Mouse (Mus musculus) forebrain, embryonic 11.5 days (tissue): ENCODE measurements at regions not wholly inside any gene's neighbourhood (a gene's known extent, or its start where the extent isn't known, plus 50 kb on each side); places are given as distances from the start of the nearest gene placed in this dataset.
A peak's percentile ranks its signal among the peaks of the same experiment; 100 is the strongest.
"Not testable (repeated sequence)": the region's sequence is repeated elsewhere in the genome, so short reads cannot be mapped to it uniquely, and the experiment has no call there.

Experiments used
- ATAC-seq: fragments of 200-750 bp; cut with Nextera tagmentation; replicated peaks from 2 replicates; pipeline ENCODE4 v1.8.0; 2017; ENCODE audit warnings: moderate TSS enrichment; ENCODE audit not compliant: low FRiP score
- DNase-seq: peaks from one replicate; pipeline ENCODE4 v3.0.0-alpha.2; 2017; ENCODE audit warnings: low spot score
- H3K27ac ChIP-seq: fragments of 300-500 bp; sonication (generic); 2 replicates; pipeline ENCODE4 v1.5.1; 2014; ENCODE audit warnings: low read depth, low read length
- H3K27me3 ChIP-seq: fragments of 300-500 bp; sonication (generic); 2 replicates; pipeline ENCODE4 v1.6.1; 2014; ENCODE audit warnings: mild to moderate bottlenecking, low read length, mixed read lengths; ENCODE audit not compliant: control insufficient read depth, insufficient read depth
- H3K36me3 ChIP-seq: fragments of 300-500 bp; sonication (generic); 2 replicates; pipeline ENCODE4 v1.6.1; 2014; ENCODE audit warnings: mild to moderate bottlenecking, low read length, moderate library complexity, mixed read lengths; ENCODE audit not compliant: control insufficient read depth, insufficient read depth
- H3K4me1 ChIP-seq: fragments of 300-500 bp; sonication (generic); replicated peaks from 2 replicates; pipeline ENCODE4 v1.6.1; 2014; ENCODE audit warnings: low read length, mixed read lengths; ENCODE audit not compliant: control insufficient read depth, insufficient read depth
- H3K4me2 ChIP-seq: fragments of 300-500 bp; sonication (generic); 2 replicates; pipeline ENCODE4 v1.6.1; 2014; ENCODE audit warnings: low read depth, mild to moderate bottlenecking, low read length, moderate library complexity, mixed read lengths; ENCODE audit not compliant: severe bottlenecking
- H3K4me3 ChIP-seq: fragments of 300-500 bp; sonication (generic); 2 replicates; pipeline ENCODE4 v1.5.1; 2014; ENCODE audit warnings: low read depth, low read length
- H3K9ac ChIP-seq: fragments of 300-500 bp; sonication (generic); 2 replicates; pipeline ENCODE4 v1.6.1; 2014; ENCODE audit warnings: low read length
- H3K9me3 ChIP-seq: fragments of 300-500 bp; sonication (generic); 2 replicates; pipeline ENCODE4 v1.6.1; 2016; ENCODE audit warnings: low read length, mixed read lengths; ENCODE audit not compliant: control insufficient read depth
- WGBS: fragments of 180-500 bp; shearing (Covaris S2); extraction: QIAGEN DNeasy Blood & Tissue Kit; methylation state at CpG from one replicate; pipeline ENCODE4 v1.1.7; 2014; 5-methylcytosine and 5-hydroxymethylcytosine counted together

DNA sequence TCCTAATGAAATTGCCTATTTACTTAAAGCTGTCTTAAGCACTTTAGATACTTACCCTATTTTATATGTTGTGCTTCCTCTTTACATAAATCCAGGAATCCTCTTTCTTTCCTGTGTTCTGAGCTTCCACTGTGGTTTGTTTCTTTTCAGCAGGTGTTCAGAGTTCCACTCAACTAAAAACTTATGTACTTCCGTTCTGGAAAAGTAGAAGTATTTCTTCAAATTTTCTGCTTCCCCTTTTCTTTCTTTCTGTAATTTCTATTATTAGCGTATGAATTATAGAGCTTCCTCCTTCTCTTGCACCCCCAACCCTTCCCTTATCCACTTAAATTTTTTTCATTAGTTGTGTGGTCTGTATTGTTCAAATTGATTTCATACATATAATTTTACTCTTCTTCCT is 165.8 kb upstream of the Nudt12 start:
- Histone ChIP-seq H3K36me3 (no peaks in the 10 kb centered on the region), H3K4me1 (no peaks in the 10 kb centered on the region), H3K4me3 (no peak overlapping the region), H3K27me3 (no peaks in the 10 kb centered on the region), H3K9ac (no peak overlapping the region), H3K27ac (no peak overlapping the region), H3K9me3 (no peaks in the 10 kb centered on the region), H3K4me2 (no peak overlapping the region)
- 99% methylated on average over 2 of the region's 2 CpGs for WGBS
- ATAC-seq (no peak), DNase-seq (no peak)

DNA sequence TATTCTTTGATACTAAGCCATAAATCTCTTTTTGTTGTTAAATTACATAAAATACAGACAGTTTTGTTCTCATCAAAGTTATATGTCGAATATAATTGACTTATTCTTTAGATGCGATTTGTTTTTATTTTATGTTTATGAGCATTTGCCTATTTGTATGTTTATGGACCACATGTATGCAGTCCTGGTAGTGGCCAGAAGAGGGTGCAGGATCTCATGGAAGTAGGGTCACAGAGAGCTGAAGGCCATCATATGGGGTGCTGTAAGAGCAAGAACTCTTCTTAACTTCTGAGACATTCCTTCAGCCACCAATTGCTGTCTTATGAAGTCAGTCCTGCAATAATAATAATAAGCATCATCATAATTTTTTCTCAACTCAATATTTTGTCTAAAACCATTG is 143.2 kb upstream of the Nudt12 start:
- Histone ChIP-seq H3K4me2 (no peak overlapping the region), H3K27ac (no peak overlapping the region), H3K9me3 (no peaks in the 10 kb centered on the region), H3K4me3 (no peak overlapping the region), H3K4me1 (no peaks in the 10 kb centered on the region), H3K9ac (no peak overlapping the region), H3K36me3 (no peaks in the 10 kb centered on the region), H3K27me3 (no peaks in the 10 kb centered on the region)
- no peak for ATAC-seq
- DNase-seq = no peak
- 82% methylated on average over 2 of the region's 2 CpGs for WGBS

DNA sequence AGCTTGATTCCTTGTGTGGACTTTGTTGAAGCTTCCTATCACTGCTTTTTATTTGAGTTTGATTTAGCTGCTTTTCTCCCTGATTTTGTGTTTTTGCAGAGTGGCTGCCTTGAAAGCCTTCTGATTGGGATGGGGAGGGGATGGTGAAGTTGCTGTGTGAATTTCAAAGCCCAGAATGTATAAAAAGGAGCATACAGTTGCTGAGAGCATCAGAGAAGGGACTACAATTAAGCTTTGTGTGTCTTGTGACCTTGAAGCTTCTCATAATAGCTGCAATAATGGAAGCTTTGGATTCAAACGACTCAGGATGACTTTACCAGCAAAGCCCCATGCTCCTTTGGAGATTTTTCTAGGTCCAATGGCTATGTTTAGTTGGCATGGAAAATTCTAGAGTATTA is 130.6 kb upstream of the Nudt12 start:
- Histone ChIP-seq H3K27ac (no peak overlapping the region), H3K9ac (no peak overlapping the region), H3K9me3 (no peaks in the 10 kb centered on the region), H3K27me3 (no peaks in the 10 kb centered on the region), H3K4me3 (no peak overlapping the region), H3K4me2 (no peak overlapping the region), H3K4me1 (no peaks in the 10 kb centered on the region), H3K36me3 (no peaks in the 10 kb centered on the region)
- 47% methylated on average over 1 of the region's 1 CpGs for WGBS
- DNase-seq (no peak), ATAC-seq (no peak)

DNA sequence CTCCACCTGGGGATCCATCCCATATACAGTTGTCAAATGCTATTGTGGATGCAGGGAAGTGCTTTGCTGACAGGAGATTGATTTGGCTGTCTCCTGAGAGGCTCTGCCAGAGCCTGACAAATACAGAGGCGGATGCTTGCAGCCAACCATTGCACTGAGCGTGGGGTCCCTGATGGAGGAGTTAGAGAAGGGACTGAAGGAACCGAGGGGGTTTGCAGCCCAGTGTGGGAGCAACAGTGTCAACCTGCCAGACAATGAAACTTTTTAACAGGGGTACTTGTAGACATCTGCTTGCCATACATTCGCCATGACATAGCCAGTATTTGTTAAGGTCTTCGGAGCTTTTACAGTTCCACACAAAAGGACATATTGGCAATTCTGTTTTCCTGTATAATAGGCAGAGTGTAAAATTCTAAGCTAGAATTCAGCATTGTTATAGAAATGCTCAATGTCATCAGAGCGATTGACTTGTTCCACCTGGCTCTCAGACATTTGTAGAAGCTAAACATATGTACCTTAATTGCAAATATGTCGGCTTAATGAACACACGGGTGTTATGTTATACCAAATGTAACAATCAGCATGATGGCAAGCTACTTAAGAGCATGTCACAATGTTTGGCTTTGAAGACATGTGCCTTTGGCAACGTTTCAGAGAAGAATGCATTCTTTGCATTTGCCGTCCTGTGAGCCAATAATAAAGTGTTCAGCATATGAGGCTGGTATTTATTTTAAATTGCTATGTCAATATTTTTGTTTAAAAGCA is 130.0 kb upstream of the Nudt12 start:
- H3K4me3 ChIP-seq = no peak overlapping the region
- H3K4me1 ChIP-seq = no peaks in the 10 kb centered on the region
- no peaks in the 10 kb centered on the region for H3K9me3 ChIP-seq
- DNase-seq (no peak), ATAC-seq (no peak)
- no peaks in the 10 kb centered on the region for H3K36me3 ChIP-seq
- no peak overlapping the region for H3K9ac ChIP-seq
- H3K27me3 ChIP-seq = no peaks in the 10 kb centered on the region
- WGBS = 78% methylated on average over 10 of the region's 10 CpGs
- H3K27ac ChIP-seq = no peak overlapping the region
- no peak overlapping the region for H3K4me2 ChIP-seq

DNA sequence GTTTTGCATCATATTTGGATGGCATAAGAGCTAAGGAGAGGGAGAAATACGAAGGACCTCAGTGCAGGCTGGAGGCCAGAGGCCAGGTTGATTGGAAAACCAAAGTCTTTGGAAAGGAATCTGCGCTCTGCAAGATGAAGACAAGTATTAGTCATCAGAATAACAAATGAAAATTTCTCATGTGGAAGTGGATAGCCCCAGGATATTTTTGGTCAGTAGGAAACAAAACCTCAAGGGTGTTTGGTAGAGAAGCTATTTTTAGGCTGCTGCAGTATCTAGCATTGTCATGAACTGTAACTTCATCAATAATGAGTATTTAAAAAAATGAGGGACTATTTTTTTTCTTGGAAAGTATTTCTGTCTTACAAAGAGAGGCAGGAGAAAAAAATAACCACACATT is 125.6 kb upstream of the Nudt12 start:
- ATAC-seq (no peak), DNase-seq (no peak)
- 86% methylated on average over 2 of the region's 2 CpGs for WGBS
- Histone ChIP-seq H3K27ac (no peak overlapping the region), H3K9me3 (no peaks in the 10 kb centered on the region), H3K4me1 (no peaks in the 10 kb centered on the region), H3K27me3 (no peaks in the 10 kb centered on the region), H3K4me3 (no peak overlapping the region), H3K36me3 (no peaks in the 10 kb centered on the region), H3K9ac (no peak overlapping the region), H3K4me2 (no peak overlapping the region)

DNA sequence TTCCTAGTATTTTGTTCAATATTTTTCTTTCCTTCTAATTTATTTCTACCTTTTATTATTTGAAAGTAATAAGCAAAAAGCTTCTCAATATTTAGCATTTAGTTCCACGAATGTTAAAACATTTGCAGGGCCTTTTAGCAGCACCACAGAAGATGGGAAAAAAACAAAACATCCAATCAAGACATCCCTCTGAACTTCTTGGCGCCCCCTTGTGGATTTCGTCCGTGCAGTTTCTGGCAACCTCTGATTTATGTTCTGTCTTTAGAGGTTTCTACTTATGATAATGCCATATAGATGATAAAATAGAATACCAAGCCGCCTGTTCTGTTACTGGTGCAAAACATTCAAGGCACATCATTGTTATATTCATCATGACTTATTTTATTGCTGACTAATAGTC is 86.2 kb upstream of the Nudt12 start:
- no peaks in the 10 kb centered on the region for H3K36me3 ChIP-seq
- ATAC-seq (0 out of 2 replicates have a peak, but pooled peaks have one; percentile 24), DNase-seq (peak; percentile 75)
- H3K9ac ChIP-seq = no peak overlapping the region
- no peak overlapping the region for H3K27ac ChIP-seq
- no peak overlapping the region for H3K4me3 ChIP-seq
- H3K9me3 ChIP-seq = no peaks in the 10 kb centered on the region
- WGBS = 7% methylated on average over 5 of the region's 5 CpGs
- no peaks in the 10 kb centered on the region for H3K4me1 ChIP-seq
- H3K27me3 ChIP-seq = no peaks in the 10 kb centered on the region
- no peak overlapping the region for H3K4me2 ChIP-seq

DNA sequence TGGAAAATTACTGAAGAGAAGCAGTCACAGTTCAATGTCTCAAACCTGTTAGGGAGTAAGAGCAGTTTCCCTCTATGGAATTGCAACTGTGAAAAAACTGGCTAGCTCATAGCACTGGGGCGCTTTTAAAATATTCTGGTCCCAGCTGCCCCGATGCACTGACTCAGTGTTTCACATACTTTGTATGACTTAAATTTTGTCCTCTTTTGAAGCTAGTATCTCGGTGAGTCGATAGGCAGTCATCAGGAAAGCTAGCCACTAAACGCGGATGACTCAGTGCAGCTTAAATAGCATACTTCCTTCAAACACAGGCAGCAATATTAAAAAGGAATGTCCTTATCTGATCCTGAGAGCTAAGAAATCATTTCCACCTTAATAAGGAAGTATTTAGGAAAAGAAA is 63.7 kb upstream of the Nudt12 start:
- not testable (repeated sequence) for DNase-seq, H3K36me3 ChIP-seq, H3K27me3 ChIP-seq, H3K9ac ChIP-seq, ATAC-seq, H3K27ac ChIP-seq, H3K4me1 ChIP-seq, H3K4me2 ChIP-seq, H3K4me3 ChIP-seq, H3K9me3 ChIP-seq
- 83% methylated on average over 2 of the region's 6 CpGs for WGBS

DNA sequence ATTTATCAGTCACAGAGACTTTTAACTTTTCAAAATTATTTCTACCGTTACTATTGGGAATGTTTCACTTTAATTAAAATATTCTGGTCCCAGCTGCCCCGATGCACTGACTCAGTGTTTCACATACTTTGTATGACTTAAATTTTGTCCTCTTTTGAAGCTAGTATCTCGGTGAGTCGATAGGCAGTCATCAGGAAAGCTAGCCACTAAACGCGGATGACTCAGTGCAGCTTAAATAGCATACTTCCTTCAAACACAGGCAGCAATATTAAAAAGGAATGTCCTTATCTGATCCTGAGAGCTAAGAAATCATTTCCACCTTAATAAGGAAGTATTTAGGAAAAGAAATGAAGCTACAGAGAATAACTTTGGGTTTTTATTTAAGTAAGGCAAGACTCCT is 63.2 kb upstream of the Nudt12 start:
- not testable (repeated sequence) for H3K27me3 ChIP-seq, DNase-seq, H3K4me2 ChIP-seq, H3K36me3 ChIP-seq, H3K27ac ChIP-seq, H3K9me3 ChIP-seq, H3K4me1 ChIP-seq, H3K4me3 ChIP-seq, ATAC-seq, H3K9ac ChIP-seq
- 92% methylated on average over 2 of the region's 6 CpGs for WGBS
